Mouse (Mus musculus) small intestine, adult 2 months (tissue): ENCODE results near the gene Clptm1l. TPM values are rescaled to one million over a fixed set of nuclear protein-coding genes. Genes with fewer than 3 reads are reported as not detected.
A peak's percentile ranks its signal among the peaks of the same experiment; 100 is the strongest.

Source experiments
- H3K27ac ChIP-seq: fragments of 200-500 bp; 2 replicates; pipeline ENCODE4 v1.5.1; 2012; ENCODE audit warnings: low read depth, low read length, control low read depth, inconsistent platforms; ENCODE audit not compliant: insufficient read depth
- H3K27me3 ChIP-seq: fragments of 200-500 bp; 2 replicates; pipeline ENCODE4 v1.6.1; 2012; ENCODE audit warnings: mild to moderate bottlenecking, moderate library complexity, low read length, inconsistent platforms; ENCODE audit not compliant: control insufficient read depth, insufficient read depth
- H3K36me3 ChIP-seq: fragments of 200-500 bp; 2 replicates; pipeline ENCODE4 v1.6.1; 2012; ENCODE audit warnings: mild to moderate bottlenecking, low read length, control low read depth, inconsistent platforms; ENCODE audit not compliant: control insufficient read depth, insufficient read depth
- H3K4me1 ChIP-seq: fragments of 200-500 bp; 2 replicates; pipeline ENCODE4 v1.6.1; 2012; ENCODE audit warnings: low read length, inconsistent platforms, mixed read lengths; ENCODE audit not compliant: control insufficient read depth, insufficient read depth, insufficient read length
- H3K4me3 ChIP-seq: fragments of 200-500 bp; 2 replicates; pipeline ENCODE4 v1.5.1; 2012; ENCODE audit warnings: low read depth, mild to moderate bottlenecking, control low read depth, inconsistent platforms, low read length, moderate library complexity
- CTCF ChIP-seq: fragments of 200-500 bp; IDR thresholded peaks from 2 replicates; pipeline ENCODE4 v1.5.1; 2012; ENCODE audit warnings: low read depth, mild to moderate bottlenecking, control low read depth, inconsistent platforms, low read length, moderate library complexity, mixed read lengths; ENCODE audit not compliant: insufficient replicate concordance, insufficient read length; ENCODE audit errors: extremely low read depth
- POLR2A ChIP-seq: fragments of 200-500 bp; IDR thresholded peaks from 2 replicates; pipeline ENCODE4 v1.6.1; 2012; ENCODE audit warnings: low read depth, mild to moderate bottlenecking, control low read depth, inconsistent platforms, low read length, moderate library complexity
- WGBS: fragments of 180-500 bp; shearing (Covaris S2); methylation state at CpG from one replicate; pipeline ENCODE4 v1.1.7; 2018; 5-methylcytosine and 5-hydroxymethylcytosine counted together
- polyA plus RNA-seq: library from polyadenylated mRNA; depleted of rRNA; stranded (reverse); fragments of >200 nt; gene quantifications from 2 replicates; pipeline ENCODE4 v1.2.3, GENCODE M21; 2012

Clptm1l gene
- polyA plus RNA-seq, 1 experiment, result 134 TPM

DNA sequence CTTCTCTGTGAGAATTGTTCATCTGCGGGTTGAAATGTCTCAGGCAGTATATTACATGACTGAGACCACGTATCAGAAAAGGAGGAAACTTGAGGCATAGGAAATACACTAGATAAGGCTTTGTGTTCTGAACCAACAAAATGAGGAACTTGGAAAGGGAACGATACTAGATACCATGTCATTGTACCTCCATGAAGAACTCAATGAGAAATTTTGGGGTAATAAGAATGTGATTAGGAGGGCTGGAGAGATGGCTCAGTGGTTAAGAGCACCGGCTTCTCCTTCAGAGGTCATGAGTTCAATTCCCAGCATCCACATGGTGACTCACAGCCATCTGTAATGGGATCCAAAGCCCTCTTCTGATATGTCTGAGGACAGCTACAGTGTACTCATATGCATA is 3.6 kb upstream of the Clptm1l start:
- Histone ChIP-seq H3K4me3 (no peak overlapping the region), H3K27ac (no peak overlapping the region), H3K27me3 (no peaks in the 10 kb centered on the region), H3K4me1 (peaks cover 9% of the 10 kb centered on the region), H3K36me3 (no peaks in the 10 kb centered on the region)
- 60% methylated on average over 4 of the region's 4 CpGs for WGBS
- TF ChIP-seq CTCF (no peak), POLR2A (no peak)

DNA sequence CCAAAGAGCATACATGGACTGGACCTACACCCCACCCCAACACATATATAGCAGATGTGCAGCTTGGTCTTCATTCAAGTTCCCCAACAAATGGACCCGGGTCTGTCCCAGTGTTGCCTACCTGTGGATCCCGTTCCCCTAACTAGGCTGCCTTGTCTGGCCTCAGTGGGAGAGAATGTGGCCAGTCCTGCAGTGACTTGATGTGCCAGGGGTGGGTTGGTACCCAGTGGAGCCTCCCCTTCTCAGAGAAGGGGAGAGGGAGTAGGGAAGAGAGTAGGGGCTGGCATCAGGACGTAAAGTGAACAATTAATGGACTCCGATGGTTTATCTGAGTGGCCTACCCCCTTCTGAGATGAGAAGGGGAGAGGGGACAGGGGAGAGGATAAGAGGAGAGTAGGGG is 760 bp upstream of the Clptm1l start:
- 40% methylated on average over 4 of the region's 4 CpGs for WGBS
- H3K27me3 ChIP-seq, result no peaks in the 10 kb centered on the region
- no peak for TF ChIP-seq POLR2A
- TF ChIP-seq CTCF, result no peak
- H3K36me3 ChIP-seq, result peaks cover 11% of the 10 kb centered on the region
- H3K4me1 ChIP-seq, result peaks cover 9% of the 10 kb centered on the region
- peak overlapping the region; percentile 34 for H3K4me3 ChIP-seq
- H3K27ac ChIP-seq, result no peak overlapping the region

DNA sequence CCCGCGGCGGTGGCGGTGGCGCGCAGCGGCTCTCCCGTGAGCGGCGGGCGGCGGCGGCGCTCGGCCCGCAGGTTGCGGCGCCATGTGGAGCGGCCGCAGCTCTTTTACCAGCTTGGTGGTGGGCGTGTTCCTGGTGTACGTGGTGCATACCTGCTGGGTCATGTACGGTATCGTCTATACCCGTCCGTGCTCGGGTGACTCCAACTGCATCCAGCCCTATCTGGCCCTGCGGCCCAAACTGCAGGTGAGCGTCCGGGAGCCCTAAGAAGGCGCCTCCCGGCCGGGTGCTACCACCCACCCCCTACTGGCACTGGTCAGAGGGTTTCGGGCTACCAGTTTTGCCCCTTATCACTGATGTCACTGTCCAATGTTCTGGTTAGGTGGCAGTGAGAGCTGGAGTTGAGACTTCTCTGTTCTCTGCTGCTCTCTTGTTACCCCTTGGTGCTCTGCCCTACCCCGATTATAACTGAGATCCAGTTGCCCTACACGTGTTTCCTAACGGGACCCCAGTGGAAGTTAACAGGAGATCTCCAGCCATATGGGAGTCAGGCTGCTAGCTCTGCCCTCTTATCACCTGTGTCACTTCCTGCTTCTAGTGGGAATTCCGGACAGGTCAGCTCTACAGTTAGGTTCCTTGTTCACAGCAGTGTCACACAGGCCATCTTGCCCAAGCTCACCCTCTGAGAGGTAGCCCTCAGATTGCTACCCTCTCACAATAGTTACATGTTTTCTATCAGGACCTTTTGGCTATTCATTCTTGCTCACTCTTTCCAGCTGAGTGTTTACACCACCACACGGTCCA is 551 bp downstream of the Clptm1l start:
- 1% methylated on average over 39 of the region's 39 CpGs for WGBS

DNA sequence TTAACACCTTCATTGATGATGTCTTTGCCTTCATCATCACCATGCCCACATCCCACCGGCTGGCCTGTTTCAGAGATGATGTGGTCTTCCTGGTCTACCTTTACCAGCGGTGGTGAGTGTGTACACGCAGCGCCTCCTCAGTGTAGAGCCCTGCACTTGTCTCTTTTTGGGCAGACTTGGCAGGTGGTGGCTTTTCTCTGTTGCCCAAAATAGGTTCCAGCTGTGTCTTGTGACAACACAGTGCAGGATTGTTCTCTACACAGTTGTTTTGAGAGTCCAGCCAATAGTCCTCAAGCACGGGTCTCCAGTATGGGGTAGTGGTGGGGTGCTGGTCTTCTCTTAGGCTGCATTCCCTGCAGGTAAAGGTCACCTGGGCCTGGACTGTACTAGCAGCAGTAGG is 14.6 kb downstream of the Clptm1l start:
- 91% methylated on average over 5 of the region's 5 CpGs for WGBS
- Histone ChIP-seq H3K4me3 (no peak overlapping the region), H3K36me3 (peaks cover 78% of the 10 kb centered on the region), H3K27ac (no peak overlapping the region), H3K27me3 (no peaks in the 10 kb centered on the region), H3K4me1 (no peaks in the 10 kb centered on the region)
- no peak for TF ChIP-seq CTCF
- no peak for TF ChIP-seq POLR2A

More for the DNA sequence above, 551 bp downstream of the Clptm1l start:
- no peaks in the 10 kb centered on the region for H3K27me3 ChIP-seq
- peaks cover 21% of the 10 kb centered on the region for H3K36me3 ChIP-seq
- TF ChIP-seq CTCF, result no peak
- TF ChIP-seq POLR2A, result no peak
- peak overlapping the region; percentile 67 for H3K27ac ChIP-seq
- peaks cover 9% of the 10 kb centered on the region for H3K4me1 ChIP-seq
- H3K4me3 ChIP-seq, result peak overlapping the region; percentile 93

DNA sequence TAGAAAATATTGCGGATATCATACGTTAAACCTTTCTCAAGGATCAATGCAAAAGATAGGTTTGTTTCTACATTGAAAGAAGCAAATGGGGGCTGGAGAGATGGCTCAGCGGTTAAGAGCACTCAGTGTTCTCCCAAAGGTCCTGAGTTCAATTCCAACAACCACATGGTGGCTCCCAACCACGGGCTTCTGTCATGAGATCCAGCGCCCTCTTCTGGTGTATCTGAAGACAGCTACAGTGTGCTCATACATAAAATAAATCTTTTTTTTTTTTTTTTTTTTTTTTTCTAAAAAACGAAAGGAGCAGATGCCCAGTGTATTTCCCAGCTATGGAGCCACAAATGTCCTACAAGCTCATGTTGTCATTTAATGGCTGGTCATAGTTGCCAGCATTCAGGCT is 16.8 kb downstream of the Clptm1l start:
- H3K27me3 ChIP-seq, result no peaks in the 10 kb centered on the region
- no peak overlapping the region for H3K4me3 ChIP-seq
- H3K4me1 ChIP-seq, result no peaks in the 10 kb centered on the region
- H3K36me3 ChIP-seq, result peaks cover 56% of the 10 kb centered on the region
- no peak overlapping the region for H3K27ac ChIP-seq
- WGBS, result 61% methylated on average over 6 of the region's 6 CpGs
- no peak for TF ChIP-seq POLR2A
- TF ChIP-seq CTCF, result peak; percentile 20; the same call in 1 of the 2 replicates

DNA sequence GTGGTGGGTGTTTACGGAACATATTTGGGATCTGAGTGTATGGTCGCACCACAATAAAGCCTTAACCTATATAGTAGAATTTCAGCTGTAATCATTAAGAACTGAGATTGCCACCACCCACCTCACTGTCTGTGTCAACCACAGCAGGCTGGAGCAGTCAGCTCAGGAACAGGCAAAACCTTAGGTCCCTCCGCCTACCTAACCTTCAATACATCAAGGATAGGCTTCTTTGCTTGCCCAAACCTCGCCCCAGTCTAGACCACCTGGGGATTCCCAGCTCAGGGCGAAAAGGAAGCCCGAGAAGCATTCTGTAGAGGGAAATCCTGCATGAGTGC is 22.6 kb downstream of the Clptm1l start:
- TF ChIP-seq CTCF (no peak), POLR2A (no peak)
- H3K27ac ChIP-seq, result no peak overlapping the region
- H3K36me3 ChIP-seq, result peaks cover 8% of the 10 kb centered on the region
- H3K4me1 ChIP-seq, result peaks cover 13% of the 10 kb centered on the region
- WGBS, result 47% methylated on average over 6 of the region's 6 CpGs
- no peaks in the 10 kb centered on the region for H3K27me3 ChIP-seq
- H3K4me3 ChIP-seq, result peak overlapping the region; percentile 86

DNA sequence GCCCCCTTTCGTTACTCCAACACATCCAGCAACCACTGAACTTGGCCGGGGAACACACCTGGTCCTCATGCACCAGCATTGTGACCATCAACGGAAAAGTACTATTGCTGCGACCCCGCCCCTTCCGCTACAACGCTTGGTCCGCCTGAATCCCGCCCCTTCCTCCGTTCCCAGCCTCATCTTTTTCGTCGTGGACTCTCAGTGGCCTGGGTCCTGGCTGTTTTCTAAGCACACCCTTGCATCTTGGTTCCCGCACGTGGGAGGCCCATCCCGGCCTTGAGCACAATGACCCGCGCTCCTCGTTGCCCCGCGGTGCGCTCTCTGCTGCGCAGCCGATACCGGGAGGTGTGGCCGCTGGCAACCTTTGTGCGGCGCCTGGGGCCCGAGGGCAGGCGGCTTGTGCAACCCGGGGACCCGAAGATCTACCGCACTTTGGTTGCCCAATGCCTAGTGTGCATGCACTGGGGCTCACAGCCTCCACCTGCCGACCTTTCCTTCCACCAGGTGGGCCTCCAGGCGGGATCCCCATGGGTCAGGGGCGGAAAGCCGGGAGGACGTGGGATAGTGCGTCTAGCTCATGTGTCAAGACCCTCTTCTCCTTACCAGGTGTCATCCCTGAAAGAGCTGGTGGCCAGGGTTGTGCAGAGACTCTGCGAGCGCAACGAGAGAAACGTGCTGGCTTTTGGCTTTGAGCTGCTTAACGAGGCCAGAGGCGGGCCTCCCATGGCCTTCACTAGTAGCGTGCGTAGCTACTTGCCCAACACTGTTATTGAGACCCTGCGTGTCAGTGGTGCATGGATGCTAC is 23.1 kb downstream of the Clptm1l start, which contains the start of gene Tert:
Gene Tert (plus strand): TSS at position 167 of the 805 bp plus-strand sequence.
- WGBS, result 9% methylated on average over 47 of the region's 47 CpGs
- Histone ChIP-seq H3K4me3 (peak within 1 kb of the TSS; percentile 86), H3K27ac (no peak within 1 kb of the TSS), H3K36me3 (peaks cover 4% of the 10 kb centered on the region), H3K4me1 (peaks cover 13% of the 10 kb centered on the region), H3K27me3 (no peaks in the 10 kb centered on the region)
- peak; percentile 43; the same call in 1 of the 2 replicates for TF ChIP-seq CTCF
- peak; percentile 19; the same call in 1 of the 2 replicates for TF ChIP-seq POLR2A
